Mouse (Mus musculus) spleen, adult 18-20 months (tissue): Measurements from ENCODE around the gene Myoz2.

Experiments used
- DNase-seq, 2 experiments: peaks; one replicate each; pipeline ENCODE4 v3.0.0; 2022; ENCODE audit warnings: mixed read lengths in 2 of 2

Myoz2 gene

DNA sequence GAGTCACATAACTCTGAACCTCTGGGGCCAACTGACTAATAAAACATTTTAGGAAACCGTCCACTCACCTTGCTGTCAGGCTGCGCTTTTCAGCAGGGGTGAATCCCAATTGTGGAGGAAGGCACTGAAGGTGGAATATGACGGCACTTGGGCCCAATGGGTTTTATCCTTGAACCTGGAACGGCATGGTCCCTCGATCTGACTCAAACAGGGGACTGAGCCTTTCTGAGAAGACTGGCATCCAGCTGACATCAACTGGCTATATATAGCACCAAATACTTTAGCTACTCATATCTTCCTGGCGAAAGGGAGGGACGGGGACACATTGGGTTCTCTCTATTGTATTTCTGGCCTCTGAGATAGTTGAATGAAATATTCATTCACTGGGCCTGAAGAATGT lies at the start of gene Myoz2:
Gene Myoz2 (minus strand): TSS at position 264 of the 400 bp plus-strand sequence.
- DNase-seq, result no peak

- no peak for DNase-seq
Measured at GRCm38 (mm10) chr3:123081665-123082064, 46.9 kb upstream of the Myoz2 start.

- DNase-seq, result no peak
Measured at GRCm38 (mm10) chr3:123080943-123081342, 46.1 kb upstream of the Myoz2 start.

DNA sequence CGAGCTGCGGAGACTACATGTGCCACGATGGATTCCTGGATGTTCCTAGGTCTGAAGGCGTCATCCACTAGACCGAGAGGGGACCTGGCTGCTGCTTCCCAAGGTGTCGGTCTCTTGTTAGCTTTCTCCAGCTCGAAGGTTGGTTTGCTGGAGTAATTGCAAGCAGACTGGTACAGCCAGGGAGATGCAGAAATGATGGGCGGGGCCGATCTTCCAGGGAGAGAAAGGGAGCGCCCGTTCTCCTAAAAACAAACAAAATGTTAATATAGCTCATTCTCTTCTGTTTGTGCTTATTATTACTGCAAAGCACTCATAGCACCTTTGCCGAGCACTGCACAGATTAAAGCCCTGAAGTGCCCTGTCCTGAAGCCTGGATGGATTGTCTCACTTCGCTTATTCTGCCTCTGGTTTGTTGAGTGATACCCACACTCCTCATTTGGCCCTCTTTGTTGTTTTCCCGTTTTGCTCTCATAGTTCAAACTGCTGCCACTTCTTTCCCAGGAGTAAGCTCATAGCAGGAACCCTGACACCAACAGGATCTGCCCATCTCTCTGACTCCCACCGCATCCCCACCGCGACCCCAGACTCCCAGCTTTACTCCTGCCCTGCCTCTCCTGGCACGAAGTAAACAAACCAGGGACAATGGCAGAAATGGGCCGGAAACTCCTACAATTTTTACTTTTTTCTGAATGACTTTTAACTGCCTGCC lies 45.4 kb upstream of the Myoz2 start:
- DNase-seq, result no peak

DNA sequence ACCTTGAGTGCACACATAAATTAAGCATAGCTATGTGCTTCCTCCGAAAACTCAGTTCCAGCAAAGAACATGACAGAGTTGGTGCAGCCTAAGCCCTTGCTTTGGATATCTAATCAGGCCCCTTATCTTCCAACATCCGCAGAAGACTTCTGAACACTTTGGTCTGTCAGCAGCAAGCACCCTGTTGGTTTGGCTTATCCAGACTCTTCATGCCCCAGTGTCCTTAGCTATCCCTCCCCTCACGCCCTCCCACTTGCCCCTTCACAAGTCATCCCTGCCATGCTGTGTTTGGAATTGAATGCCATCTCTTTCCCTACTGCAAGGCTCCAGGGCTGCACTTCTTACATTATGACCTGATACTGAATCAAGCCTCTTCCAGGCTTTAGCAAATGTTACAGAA lies 40.9 kb upstream of the Myoz2 start:
- no peak for DNase-seq

DNA sequence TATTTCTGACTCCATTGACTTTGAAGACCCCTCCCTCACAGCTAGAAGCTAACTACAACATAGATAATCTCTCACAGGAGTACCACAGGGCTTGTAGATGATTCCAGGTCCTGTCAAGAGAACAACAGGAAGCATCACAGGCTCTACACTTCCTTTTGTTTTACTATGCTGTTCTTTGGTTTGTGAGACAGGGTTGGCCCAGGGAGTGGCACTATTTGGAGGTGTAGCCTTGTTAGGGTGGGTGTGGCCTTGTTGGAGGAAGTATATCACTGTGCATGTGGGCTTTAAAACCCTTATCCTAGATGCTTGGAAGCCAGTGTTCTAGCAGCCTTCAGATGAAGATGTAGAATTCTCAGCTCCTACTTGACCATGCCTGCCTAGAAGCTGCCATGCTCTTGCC lies 40.2 kb upstream of the Myoz2 start:
- no peak for DNase-seq

GRCm38 (mm10) chr3:123073351-123073750 lies 38.5 kb upstream of the Myoz2 start:
- no peak for DNase-seq

DNA sequence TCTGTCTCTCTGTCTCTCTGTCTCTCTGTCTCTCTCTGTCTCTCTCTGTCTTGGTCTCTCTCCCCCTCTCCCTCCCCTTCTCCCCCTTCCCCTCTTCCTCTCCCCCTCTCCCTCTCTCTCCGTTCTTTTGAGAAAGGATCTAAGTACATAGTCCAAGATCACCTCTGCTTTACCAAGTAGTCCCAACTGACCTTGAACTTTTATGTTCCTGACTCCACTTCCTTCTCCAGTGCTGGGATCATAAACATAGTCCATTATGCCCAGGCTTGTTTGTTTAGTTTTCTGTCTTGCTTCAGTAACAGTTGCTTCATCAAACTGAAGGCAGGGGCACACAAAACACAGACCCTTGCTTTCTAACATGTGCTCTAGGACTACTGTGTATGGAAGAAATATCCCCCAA lies 37.7 kb upstream of the Myoz2 start:
- no peak for DNase-seq

- DNase-seq, result no peak
Measured at GRCm38 (mm10) chr3:123070996-123071395, 36.2 kb upstream of the Myoz2 start.

DNA sequence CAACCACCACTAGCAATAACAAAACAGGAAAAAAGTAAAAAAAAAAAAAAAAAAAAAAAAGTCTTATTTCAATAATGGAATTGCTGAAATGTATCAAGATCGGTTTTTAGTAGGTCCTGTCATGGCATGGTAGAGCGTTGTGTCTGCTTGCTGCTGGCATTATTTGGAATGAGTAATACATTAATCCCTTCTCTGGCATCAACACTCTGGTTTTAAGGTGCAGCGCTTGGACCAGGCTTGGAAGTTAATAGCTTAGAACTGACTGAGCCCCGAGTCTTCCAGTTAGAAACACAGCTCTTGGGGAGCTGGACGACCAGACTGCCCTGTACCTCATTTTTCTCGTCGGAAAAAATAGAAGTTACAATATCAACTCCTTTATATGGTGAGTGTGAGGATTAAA lies 32.0 kb upstream of the Myoz2 start:
- no peak for DNase-seq

DNA sequence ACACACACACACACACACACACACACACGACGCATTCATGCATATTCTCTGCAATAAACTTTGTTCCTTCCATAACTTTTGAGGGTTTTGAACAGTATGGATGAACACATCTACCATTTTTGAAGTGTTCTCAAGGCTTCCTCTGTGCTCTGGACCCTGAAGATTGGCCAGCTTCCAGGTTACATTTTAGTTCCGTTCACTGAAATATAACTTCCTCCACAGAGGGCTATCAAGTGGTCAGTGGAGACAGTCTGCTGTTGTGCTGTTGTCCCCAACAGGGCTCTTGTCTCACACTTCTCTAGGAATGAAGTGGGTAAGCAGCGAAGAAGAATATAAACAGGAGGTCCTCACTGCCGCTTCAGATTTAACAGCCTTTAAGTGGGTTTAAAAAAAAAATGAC lies 30.7 kb upstream of the Myoz2 start:
- no peak for DNase-seq

GRCm38 (mm10) chr3:123064186-123064585 lies 29.4 kb upstream of the Myoz2 start:
- no peak for DNase-seq

DNA sequence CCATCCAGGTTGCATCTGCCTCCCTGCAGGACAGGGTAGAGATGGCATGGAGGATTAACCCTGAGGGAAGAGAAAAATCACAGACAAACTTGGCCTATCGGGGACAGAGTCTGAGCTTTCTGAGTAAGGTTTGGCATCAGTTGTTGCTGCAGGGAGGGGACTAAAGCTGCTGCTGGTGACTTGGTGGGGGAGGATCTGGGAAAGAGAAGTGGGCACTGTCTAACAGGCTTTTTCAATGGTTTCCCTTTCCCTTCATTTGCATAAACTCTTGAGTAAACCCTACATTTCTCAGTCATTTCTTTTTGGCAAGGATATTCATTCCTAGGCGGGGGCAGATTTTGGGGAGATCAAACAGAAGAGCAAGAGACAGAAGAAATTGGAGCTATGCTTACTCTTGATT lies 27.1 kb upstream of the Myoz2 start:
- no peak for DNase-seq

DNA sequence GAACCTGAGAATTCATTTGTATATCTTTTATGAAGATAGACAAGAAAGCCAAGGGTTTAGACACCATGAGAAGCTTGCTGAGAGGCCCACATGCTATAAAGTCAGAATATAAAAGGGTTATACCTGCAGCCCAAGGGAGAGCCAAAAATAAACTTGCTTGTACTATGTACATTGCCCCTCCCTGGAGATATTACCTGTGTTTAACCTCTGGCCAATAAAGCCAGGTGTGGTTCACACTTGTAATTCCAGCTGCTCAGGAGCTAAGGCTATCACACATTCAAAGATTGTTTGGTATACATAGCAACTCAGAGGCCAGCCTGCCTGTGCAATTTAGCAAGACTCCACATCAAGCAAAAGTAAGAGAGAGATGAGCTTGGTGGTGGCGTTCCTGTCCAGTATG lies 24.0 kb upstream of the Myoz2 start:
- DNase-seq, result no peak

DNA sequence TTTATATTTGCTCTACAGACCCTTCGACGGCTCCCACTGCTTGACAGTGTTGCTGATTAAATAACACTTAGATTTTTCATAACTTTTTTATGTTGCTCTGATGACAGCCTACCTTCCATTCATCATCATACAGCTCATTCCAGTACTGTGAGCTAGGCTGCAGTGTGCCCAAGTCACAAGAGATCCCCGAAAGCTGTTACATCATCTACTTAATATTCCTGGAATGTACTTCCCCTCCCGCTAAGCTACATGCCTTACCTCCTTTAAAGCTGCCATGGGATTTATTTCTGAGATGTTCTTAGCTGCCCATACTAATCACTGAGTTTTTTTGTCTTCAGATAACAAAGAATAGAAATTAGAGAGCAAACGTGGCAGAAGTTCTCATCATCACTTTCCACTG lies 19.4 kb upstream of the Myoz2 start:
- no peak for DNase-seq

DNA sequence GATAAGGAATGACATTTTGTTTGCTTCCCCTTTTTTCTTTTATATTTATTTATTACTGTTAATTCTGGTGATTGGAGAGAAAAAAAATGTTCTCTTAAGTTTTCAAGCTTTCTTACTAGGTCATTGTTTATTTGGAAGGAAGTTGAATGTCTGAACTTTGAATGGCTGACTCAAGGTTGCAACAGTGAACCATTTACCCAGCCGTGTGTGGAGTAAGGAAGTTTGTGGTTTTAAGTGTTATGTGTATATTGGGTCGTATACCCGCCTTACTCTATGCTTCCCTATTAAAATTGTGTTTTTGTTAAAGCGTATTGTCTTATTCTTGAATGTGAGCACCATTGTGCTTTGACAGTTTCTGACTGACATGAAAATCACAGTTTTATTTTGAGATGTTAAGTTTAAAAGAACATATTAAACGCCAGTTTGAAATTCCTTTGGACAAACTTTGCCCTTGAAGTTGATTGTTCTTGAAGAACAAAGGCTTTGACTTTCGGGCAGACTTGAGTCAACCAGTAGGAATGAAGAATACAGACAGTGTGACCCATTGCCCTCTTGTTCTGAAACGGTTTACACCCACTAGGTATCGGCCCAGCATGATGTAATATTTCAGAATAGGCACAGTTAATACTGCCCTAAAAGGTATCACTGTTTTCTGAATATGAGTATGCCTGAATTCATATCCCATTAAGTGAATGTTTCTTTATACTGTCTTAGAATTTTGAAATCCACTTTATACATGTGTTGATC lies 18.6 kb upstream of the Myoz2 start:
- no peak for DNase-seq

DNA sequence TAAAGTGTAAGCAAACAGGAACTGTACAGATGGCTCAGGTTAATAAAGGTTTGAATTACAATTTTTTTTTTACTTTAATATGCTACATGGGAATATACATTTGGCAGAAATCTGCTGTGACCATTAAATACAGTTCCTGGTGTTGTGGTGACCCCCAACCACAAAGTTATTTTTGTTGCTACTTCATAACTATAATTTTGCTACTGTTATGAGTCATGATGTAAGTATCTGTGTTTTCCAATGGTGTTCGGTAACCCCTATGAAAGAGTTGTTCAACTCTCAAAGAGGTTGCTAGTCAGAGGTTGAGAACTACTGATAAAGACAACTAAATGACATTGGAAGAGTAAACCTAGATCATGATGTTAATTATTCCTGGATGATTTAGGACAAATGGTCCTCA lies 7.5 kb upstream of the Myoz2 start:
- DNase-seq, result no peak

- DNase-seq, result no peak
Measured at GRCm38 (mm10) chr3:123033804-123034203, 1.0 kb downstream of the Myoz2 start.

- DNase-seq, result no peak
Measured at GRCm38 (mm10) chr3:123025634-123026033, 9.2 kb downstream of the Myoz2 start.

DNA sequence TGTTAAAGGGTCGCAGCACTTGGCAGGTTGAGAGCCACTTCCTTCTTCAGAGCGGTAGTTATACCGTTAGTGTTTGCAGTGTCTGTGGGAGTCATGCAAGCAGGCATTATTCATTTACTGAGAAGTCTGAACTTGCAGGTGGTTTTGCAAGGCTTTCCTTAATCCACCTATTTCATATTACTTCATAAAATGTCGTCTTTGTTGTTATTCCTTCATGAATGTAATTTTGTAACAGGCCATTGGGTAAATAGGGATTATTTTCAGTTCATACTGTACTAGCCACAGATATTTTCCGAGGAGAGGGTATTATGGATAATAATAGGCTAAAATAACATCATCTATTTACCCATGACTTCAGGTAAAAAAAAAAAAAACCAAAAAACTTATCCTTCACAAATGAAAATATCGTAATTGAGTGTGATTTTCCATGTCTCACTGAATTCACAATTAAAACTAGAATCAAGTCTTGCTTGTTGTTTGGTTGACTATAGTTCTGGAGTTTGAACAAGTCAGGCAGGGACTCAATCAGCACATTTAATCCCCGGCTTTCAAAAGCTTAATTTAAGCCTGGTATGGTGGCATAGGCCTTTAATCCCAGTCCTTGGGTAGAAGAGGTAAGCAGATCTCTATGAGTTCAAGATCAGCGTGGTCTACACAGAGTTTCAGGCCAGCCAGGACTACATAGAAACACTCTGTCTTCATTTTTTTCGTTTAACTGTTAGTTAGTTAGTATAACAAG lies 10.2 kb downstream of the Myoz2 start:
- no peak for DNase-seq

- DNase-seq, result no peak
Measured at GRCm38 (mm10) chr3:123018792-123019191, 16.0 kb downstream of the Myoz2 start.

- DNase-seq, result no peak
Measured at GRCm38 (mm10) chr3:123013476-123013875, 21.3 kb downstream of the Myoz2 start.

DNA sequence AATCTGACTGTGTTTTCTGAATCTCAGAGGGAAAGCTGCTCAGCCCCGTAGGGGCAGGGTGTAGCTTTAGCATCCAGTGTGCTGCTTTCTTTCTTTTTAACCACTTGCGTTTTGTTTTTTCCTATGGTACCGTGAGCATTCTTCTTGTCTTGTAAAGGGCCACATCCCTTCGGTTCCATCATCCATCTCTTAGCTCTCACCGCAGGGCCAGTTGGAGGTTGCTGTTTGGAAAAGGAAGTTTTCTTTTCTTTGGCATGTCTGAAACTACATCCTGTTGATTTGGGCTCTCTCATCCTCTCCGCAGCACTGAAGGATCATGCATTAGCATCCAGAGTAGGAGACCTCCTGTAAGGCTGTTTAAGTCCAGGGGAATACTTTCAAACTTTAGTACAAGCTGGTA lies 25.4 kb downstream of the Myoz2 start:
- DNase-seq, result no peak

- DNase-seq, result no peak
Measured at GRCm38 (mm10) chr3:123007386-123007785, 27.4 kb downstream of the Myoz2 start.
